Mouse (Mus musculus): ENCODE data around the gene Neurog2. TPM values are rescaled to one million over a fixed set of nuclear protein-coding genes. Genes with fewer than 3 reads are reported as not detected.

The Neurog2 gene
- total and polyA plus RNA-seq, 3 experiments: 0.04 TPM; not detected in 2

- H3K9me3 ChIP-seq (replicated peaks; ENCODE audit: insufficient read depth, low read length): no peaks in the 10 kb centered on the region
Observed at GRCm38 (mm10) chr3:127608109-127608508, 24.8 kb upstream of the Neurog2 start.

GRCm38 (mm10) chr3:127625296-127625695, 7.6 kb upstream of the Neurog2 start:
- Histone ChIP-seq H3K4me3 (ENCODE audit: control insufficient read depth in 1 of 2, insufficient read depth in 1 of 2, low read depth in 2 of 2, low read length in 2 of 2) (peak overlapping the region; percentile 53 to 86), H3K79me2 (ENCODE audit: control insufficient read depth, insufficient read depth, low read length, poor library complexity) (no peaks in the 10 kb centered on the region; the same call in 1 of the 2 replicates), H3K9ac (ENCODE audit: control insufficient read depth, low read depth, low read length, poor library complexity, severe bottlenecking) (peak overlapping the region; percentile 68), H3K9me3 (replicated peaks; ENCODE audit: insufficient read depth, low read length) (no peaks in the 10 kb centered on the region), H3K4me1 (ENCODE audit: control insufficient read depth in 1 of 2, insufficient read depth in 2 of 2, low read length in 2 of 2) (no peaks in the 10 kb centered on the region), H3K36me3 (ENCODE audit: control insufficient read depth in 1 of 2, insufficient read depth in 2 of 2, low read length in 2 of 2) (peaks cover 0 to 3% of the 10 kb centered on the region in 2 experiments; a peak in 1 of 4 replicates), H3K27me3 (ENCODE audit: control insufficient read depth in 1 of 2, insufficient read depth in 2 of 2, low read length in 2 of 2) (no peaks in the 10 kb centered on the region; a peak in 2 of 4 replicates), H3K27ac (ENCODE audit: control insufficient read depth, low read depth, low read length) (no peak overlapping the region)
- peak; percentile 83 for DNase-seq (ENCODE audit: low read depth, low spot score)
- TF ChIP-seq RAD21 (IDR thresholded peaks at IDR 0.05; ENCODE audit: low read depth, low read length) (peak; percentile 81), POLR2A (IDR thresholded peaks at IDR 0.05; ENCODE audit: control insufficient read depth in 1 of 2, insufficient read depth in 1 of 2, low read depth in 1 of 2, low read length in 2 of 2, poor library complexity in 1 of 2) (no peak), TBP (IDR thresholded peaks at IDR 0.05; ENCODE audit: low read depth, low read length) (no peak), TCF12 (IDR thresholded peaks at IDR 0.05; ENCODE audit: low read depth, low read length) (peak; percentile 19; the same call in 1 of the 2 replicates), MAX (IDR thresholded peaks at IDR 0.05; ENCODE audit: low read length) (peak; percentile 72), HCFC1 (IDR thresholded peaks at IDR 0.05; ENCODE audit: low read depth, low read length) (peak; percentile 23; the same call in 1 of the 2 replicates), ETS1 (IDR thresholded peaks at IDR 0.05; ENCODE audit: low read depth, low read length) (no peak), SIN3A (IDR thresholded peaks at IDR 0.05; ENCODE audit: low read length) (no peak), MYB (IDR thresholded peaks at IDR 0.05; ENCODE audit: low read depth, low read length) (no peak), CTCF (IDR thresholded peaks at IDR 0.05 in 2 of 3, conservative IDR thresholded peaks at IDR 0.05 in 1 of 3; ENCODE audit: control insufficient read depth in 1 of 3, insufficient read depth in 1 of 3, low read depth in 2 of 3, low read length in 3 of 3, poor library complexity in 1 of 3, severe bottlenecking in 1 of 3) (peak in 2 of 3 experiments; percentile 88 to 95; a peak in 5 of 6 replicates), MAZ (IDR thresholded peaks at IDR 0.05; ENCODE audit: low read depth, low read length) (no peak), MYC (IDR thresholded peaks at IDR 0.05; ENCODE audit: low read depth, low read length) (no peak), MXI1 (IDR thresholded peaks at IDR 0.05; ENCODE audit: low read depth, low read length) (no peak), ELF1 (IDR thresholded peaks at IDR 0.05; ENCODE audit: low read depth, low read length) (peak; percentile 48; the same call in 1 of the 2 replicates), GATA1 (IDR thresholded peaks at IDR 0.05; ENCODE audit: low read depth, low read length) (no peak), ZMIZ1 (IDR thresholded peaks at IDR 0.05; ENCODE audit: low read depth, low read length) (no peak), ZKSCAN1 (IDR thresholded peaks at IDR 0.05; ENCODE audit: low read depth, low read length) (no peak), USF2 (IDR thresholded peaks at IDR 0.05; ENCODE audit: borderline replicate concordance in 1 of 2, insufficient read depth in 1 of 2, low read depth in 1 of 2, low read length in 2 of 2) (no peak), ZNF384 (IDR thresholded peaks at IDR 0.05; ENCODE audit: low read depth, low read length) (no peak), GABPA (IDR thresholded peaks at IDR 0.05; ENCODE audit: low read depth, low read length) (no peak), EP300 (IDR thresholded peaks at IDR 0.05; ENCODE audit: low read depth in 1 of 2, low read length in 2 of 2) (0 out of 4 replicates have a peak, but pooled peaks of 1 of the 2 experiments have one; percentile 5), MAFK (IDR thresholded peaks at IDR 0.05; ENCODE audit: borderline replicate concordance, low read depth, low read length) (no peak), POLR2AphosphoS2 (IDR thresholded peaks at IDR 0.05; ENCODE audit: low read length) (no peak), RCOR1 (IDR thresholded peaks at IDR 0.05; ENCODE audit: low read depth, low read length) (no peak), MEF2A (IDR thresholded peaks at IDR 0.05; ENCODE audit: extremely low read depth, insufficient replicate concordance, low read depth, low read length, poor library complexity, severe bottlenecking) (no peak), CHD2 (IDR thresholded peaks at IDR 0.05; ENCODE audit: low read length) (no peak), BHLHE40 (IDR thresholded peaks at IDR 0.05; ENCODE audit: borderline replicate concordance, low read depth, low read length) (no peak)

More at GRCm38 (mm10) chr3:127608109-127608508, 24.8 kb upstream of the Neurog2 start:
- no peaks in the 10 kb centered on the region for H3K27me3 ChIP-seq (ENCODE audit: control insufficient read depth in 1 of 2, insufficient read depth in 2 of 2, low read length in 2 of 2)
- no peak overlapping the region for H3K9ac ChIP-seq (ENCODE audit: control insufficient read depth, low read depth, low read length, poor library complexity, severe bottlenecking)
- no peak overlapping the region for H3K27ac ChIP-seq (ENCODE audit: control insufficient read depth, low read depth, low read length)
- no peaks in the 10 kb centered on the region for H3K4me1 ChIP-seq (ENCODE audit: control insufficient read depth in 1 of 2, insufficient read depth in 2 of 2, low read length in 2 of 2)
- DNase-seq (ENCODE audit: low read depth, low spot score): peak; percentile 36
- H3K4me3 ChIP-seq (ENCODE audit: control insufficient read depth in 1 of 2, insufficient read depth in 1 of 2, low read depth in 2 of 2, low read length in 2 of 2): no peak overlapping the region
- TF ChIP-seq ZKSCAN1 (IDR thresholded peaks at IDR 0.05; ENCODE audit: low read depth, low read length) (no peak), CHD2 (IDR thresholded peaks at IDR 0.05; ENCODE audit: low read length) (no peak), MEF2A (IDR thresholded peaks at IDR 0.05; ENCODE audit: extremely low read depth, insufficient replicate concordance, low read depth, low read length, poor library complexity, severe bottlenecking) (no peak), NRF1 (IDR thresholded peaks at IDR 0.05; ENCODE audit: insufficient read depth, low read depth, low read length, poor library complexity, severe bottlenecking) (no peak), EP300 (IDR thresholded peaks at IDR 0.05; ENCODE audit: low read depth in 1 of 2, low read length in 2 of 2) (no peak), SMC3 (IDR thresholded peaks at IDR 0.05; ENCODE audit: low read depth, low read length) (peak; percentile 40; the same call in 1 of the 2 replicates), ZC3H11A (IDR thresholded peaks at IDR 0.05; ENCODE audit: low read depth, low read length) (no peak), CTCF (IDR thresholded peaks at IDR 0.05 in 2 of 3, conservative IDR thresholded peaks at IDR 0.05 in 1 of 3; ENCODE audit: control insufficient read depth in 1 of 3, insufficient read depth in 1 of 3, low read depth in 2 of 3, low read length in 3 of 3, poor library complexity in 1 of 3, severe bottlenecking in 1 of 3) (peak; percentile 9 to 51 (median 29); a peak in 3 of 6 replicates), NELFE (IDR thresholded peaks at IDR 0.05; ENCODE audit: low read depth, low read length) (no peak), RAD21 (IDR thresholded peaks at IDR 0.05; ENCODE audit: low read depth, low read length) (peak; percentile 10; the same call in 1 of the 2 replicates)
- H3K79me2 ChIP-seq (ENCODE audit: control insufficient read depth, insufficient read depth, low read length, poor library complexity): no peaks in the 10 kb centered on the region
- H3K36me3 ChIP-seq (ENCODE audit: control insufficient read depth in 1 of 2, insufficient read depth in 2 of 2, low read length in 2 of 2): peaks cover 0 to 31% of the 10 kb centered on the region in 2 experiments; a peak in 2 of 4 replicates

All from MEL (cell line).